Mouse (Mus musculus) embryonic facial prominence, embryonic 15.5 days (tissue): ENCODE results near the gene B230307C23Rik. TPM values are rescaled to one million over a fixed set of nuclear protein-coding genes. Genes with fewer than 3 reads are reported as not detected.
"Not testable (repeated sequence)": the region's sequence is repeated elsewhere in the genome, so short reads cannot be mapped to it uniquely, and the experiment has no call there.

Experiments
- ATAC-seq: fragments of 200-750 bp; cut with Nextera tagmentation; 2 replicates; pipeline ENCODE4 v1.8.0; 2017; ENCODE audit warnings: low read depth, moderate TSS enrichment; ENCODE audit not compliant: insufficient number of reproducible peaks, low FRiP score, low TSS enrichment
- H3K27ac ChIP-seq: fragments of 300-500 bp; sonication (generic); replicated peaks from 2 replicates; pipeline ENCODE4 v1.5.1; 2015; ENCODE audit warnings: mild to moderate bottlenecking, inconsistent platforms
- H3K27me3 ChIP-seq: fragments of 300-500 bp; sonication (generic); 2 replicates; pipeline ENCODE4 v1.6.1; 2015; ENCODE audit warnings: inconsistent platforms
- H3K36me3 ChIP-seq: fragments of 300-500 bp; sonication (generic); 2 replicates; pipeline ENCODE4 v1.6.1; 2015; ENCODE audit warnings: mild to moderate bottlenecking, inconsistent platforms
- H3K4me1 ChIP-seq: fragments of 300-500 bp; sonication (generic); 2 replicates; pipeline ENCODE4 v1.6.1; 2015; ENCODE audit warnings: inconsistent platforms
- H3K4me2 ChIP-seq: fragments of 300-500 bp; sonication (generic); replicated peaks from 2 replicates; pipeline ENCODE4 v1.6.1; 2015; ENCODE audit warnings: mild to moderate bottlenecking, inconsistent platforms
- H3K4me3 ChIP-seq: fragments of 300-500 bp; sonication (generic); replicated peaks from 2 replicates; pipeline ENCODE4 v1.5.1; 2015; ENCODE audit warnings: mild to moderate bottlenecking, inconsistent platforms
- H3K9ac ChIP-seq: fragments of 300-500 bp; sonication (generic); 2 replicates; pipeline ENCODE4 v1.6.1; 2015; ENCODE audit warnings: inconsistent platforms
- H3K9me3 ChIP-seq: fragments of 300-500 bp; sonication (generic); replicated peaks from 2 replicates; pipeline ENCODE4 v1.6.1; 2016; ENCODE audit warnings: inconsistent platforms
- WGBS: fragments of 180-500 bp; shearing (Covaris S2); methylation state at CpG from one replicate; pipeline ENCODE4 v1.1.7; 2015; 5-methylcytosine and 5-hydroxymethylcytosine counted together
- polyA plus RNA-seq: library from polyadenylated mRNA; unstranded; fragments of >200 nt; fragmentation: Nextera tagmentation; extraction: Ambion mirVana; gene quantifications from 2 replicates; pipeline ENCODE4 v1.2.1, GENCODE M21; 2015

Gene B230307C23Rik
- polyA plus RNA-seq, 1 experiment from 2014 or later: 24.2 TPM

DNA sequence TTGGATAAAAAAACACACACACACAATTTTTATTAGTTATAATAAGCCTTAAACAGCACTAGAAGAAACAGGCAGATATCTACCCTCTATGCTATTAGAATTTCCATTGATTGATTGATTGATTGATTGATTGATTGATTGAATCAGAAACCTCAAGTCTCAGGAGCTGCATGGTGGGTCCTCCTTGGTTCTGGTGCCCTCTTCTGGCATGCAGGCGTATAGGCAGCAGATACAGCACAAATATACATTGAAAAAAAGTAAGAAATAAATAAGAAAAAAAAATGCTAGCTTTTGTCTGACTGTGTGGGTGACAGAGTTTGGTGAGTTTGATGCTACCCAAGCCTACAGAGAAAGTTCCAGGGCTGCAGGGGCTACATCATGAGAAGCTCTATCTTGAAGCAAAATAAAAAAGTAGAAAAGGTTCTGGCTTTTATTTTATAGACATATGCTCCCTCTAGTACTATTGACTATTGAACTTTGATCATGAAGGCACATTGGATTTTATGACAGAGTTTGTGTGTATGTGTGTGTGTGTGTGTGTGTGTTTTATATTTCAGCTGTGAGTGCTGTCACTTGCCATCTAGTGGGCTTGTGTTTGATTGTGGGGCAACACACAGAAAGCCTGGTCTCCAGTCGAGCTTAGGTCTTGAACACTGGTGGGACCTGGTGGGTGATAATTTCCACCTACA, 25.7 kb downstream of the B230307C23Rik start:
- Histone ChIP-seq H3K9ac (no peak overlapping the region), H3K27me3 (no peaks in the 10 kb centered on the region), H3K36me3 (0 out of 2 replicates have a peak, but pooled peaks cover 12% of the 10 kb centered on the region), H3K4me3 (no peak overlapping the region), H3K27ac (no peak overlapping the region), H3K4me2 (no peak overlapping the region), H3K4me1 (no peaks in the 10 kb centered on the region), H3K9me3 (peaks cover 23% of the 10 kb centered on the region)
- whole genome bisulfite sequencing: 83% methylated on average over 2 of the region's 2 CpGs
- no peak; the same call in 1 of the 2 replicates for ATAC-seq

DNA sequence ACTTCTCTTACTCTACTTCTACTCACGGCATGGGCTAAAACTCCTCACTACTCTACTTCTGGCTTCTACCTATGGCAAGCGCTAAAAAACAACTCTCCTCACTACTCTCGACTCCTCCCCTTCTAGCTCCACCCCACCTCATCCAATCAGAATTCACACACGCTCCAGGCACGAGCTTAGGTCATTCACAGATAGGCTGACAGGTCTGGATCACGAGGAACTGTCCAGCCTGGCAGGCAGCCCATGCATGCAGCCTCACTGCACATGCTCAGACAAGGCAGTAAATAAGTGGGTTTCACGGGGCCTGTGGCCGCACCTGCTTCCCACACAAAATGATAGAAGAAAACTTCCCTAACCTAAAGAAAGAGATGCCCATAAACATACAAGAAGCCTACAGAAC, 29.1 kb downstream of the B230307C23Rik start:
- ATAC-seq, H3K4me2 ChIP-seq, H3K36me3 ChIP-seq, H3K27me3 ChIP-seq, H3K27ac ChIP-seq, H3K4me3 ChIP-seq, H3K4me1 ChIP-seq, H3K9ac ChIP-seq: not testable (repeated sequence)
- peaks cover 21% of the 10 kb centered on the region for H3K9me3 ChIP-seq
- WGBS: 85% methylated on average over 8 of the region's 8 CpGs

DNA sequence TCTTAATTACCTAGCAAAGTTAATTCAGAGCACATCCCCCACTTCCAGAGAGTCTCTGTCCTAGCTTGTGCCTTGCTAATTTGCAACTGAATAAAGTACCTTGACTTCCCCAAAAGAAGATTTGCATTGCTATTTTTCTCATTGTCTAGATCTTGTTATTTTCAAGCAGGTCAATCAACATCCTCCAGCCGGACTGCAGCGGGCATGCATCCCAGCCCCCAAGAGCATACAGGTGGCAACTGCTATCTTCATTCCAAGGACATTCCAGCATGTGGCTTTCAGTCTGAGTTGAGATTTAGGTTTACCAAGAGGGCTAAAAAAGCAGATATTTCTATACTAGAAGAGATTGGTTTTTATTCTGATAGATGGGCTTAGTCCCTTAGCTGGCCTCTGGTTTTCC, 37.9 kb downstream of the B230307C23Rik start:
- 95% methylated on average over 2 of the region's 2 CpGs for WGBS
- not testable (repeated sequence) for H3K27ac ChIP-seq

GRCm38 (mm10) chr16:98041676-98042075, 44.6 kb downstream of the B230307C23Rik start:
- Histone ChIP-seq H3K9me3 (0 out of 2 replicates have a peak, but pooled peaks cover 7% of the 10 kb centered on the region), H3K27ac (no peak overlapping the region), H3K27me3 (no peaks in the 10 kb centered on the region), H3K4me1 (no peaks in the 10 kb centered on the region), H3K36me3 (peaks cover 7% of the 10 kb centered on the region), H3K4me3 (no peak overlapping the region), H3K9ac (no peak overlapping the region), H3K4me2 (no peak overlapping the region)
- ATAC-seq: no peak
- WGBS: 79% methylated on average over 2 of the region's 2 CpGs

More for the DNA sequence above, 37.9 kb downstream of the B230307C23Rik start:
- ATAC-seq, H3K4me3 ChIP-seq, H3K36me3 ChIP-seq, H3K27me3 ChIP-seq, H3K4me2 ChIP-seq, H3K4me1 ChIP-seq, H3K9ac ChIP-seq: not testable (repeated sequence)
- H3K9me3 ChIP-seq: peaks cover 16% of the 10 kb centered on the region

DNA sequence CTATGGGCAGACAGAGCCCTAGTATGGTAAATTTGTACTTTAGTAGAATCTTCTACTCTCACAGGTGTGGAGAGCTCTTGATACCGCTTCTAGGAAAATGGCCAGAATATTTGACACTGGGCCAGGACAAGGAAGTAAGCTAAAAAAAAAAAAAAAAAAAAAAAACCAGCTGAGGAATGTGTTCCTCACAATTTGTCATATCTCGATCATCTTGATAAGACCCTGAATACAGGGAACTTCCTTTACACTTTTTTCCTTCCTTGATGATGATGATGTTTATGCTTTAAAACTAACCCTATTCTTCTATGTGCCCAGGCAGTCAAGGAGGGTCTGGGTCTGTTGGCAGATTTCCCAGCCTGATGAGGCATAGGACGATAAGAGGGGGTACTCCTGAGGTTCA, 82.3 kb downstream of the B230307C23Rik start:
- not testable (repeated sequence) for H3K9ac ChIP-seq, H3K4me3 ChIP-seq, H3K27ac ChIP-seq, H3K4me2 ChIP-seq, H3K4me1 ChIP-seq, H3K36me3 ChIP-seq, H3K9me3 ChIP-seq, H3K27me3 ChIP-seq, ATAC-seq
- 87% methylated on average over 3 of the region's 3 CpGs for WGBS

GRCm38 (mm10) chr16:98081140-98081539, 84.0 kb downstream of the B230307C23Rik start:
- Histone ChIP-seq H3K4me3 (peak overlapping the region; percentile 78), H3K4me2 (peak overlapping the region; percentile 76)
- not testable (repeated sequence) for H3K36me3 ChIP-seq, ATAC-seq, H3K9ac ChIP-seq, H3K9me3 ChIP-seq, H3K27ac ChIP-seq, H3K27me3 ChIP-seq, H3K4me1 ChIP-seq
- 85% methylated on average over 1 of the region's 1 CpGs for WGBS

Other genes with a start within 250 kb of the B230307C23Rik start
- gene Ripk4, start 233.5 kb upstream of the B230307C23Rik start, polyA plus RNA-seq: 26.8 and 29.1 TPM in 2 replicates
- gene Prdm15, start 145.5 kb upstream of the B230307C23Rik start, polyA plus RNA-seq: 9.7 and 10.9 TPM in 2 replicates
- gene C2cd2, start 34.7 kb upstream of the B230307C23Rik start, polyA plus RNA-seq: 23.4 and 23.5 TPM in 2 replicates
- gene Zbtb21, start 34.7 kb upstream of the B230307C23Rik start, polyA plus RNA-seq: 14.3 and 15.0 TPM in 2 replicates
- gene A630089N07Rik, start 85.1 kb downstream of the B230307C23Rik start, polyA plus RNA-seq: 15.2 and 17.6 TPM in 2 replicates